Mouse (Mus musculus) gastrocnemius, adult 2 months (tissue): ENCODE measurements around the gene Krt9. TPM values are rescaled to one million over a fixed set of nuclear protein-coding genes. Genes with fewer than 3 reads are reported as not detected.
"Not testable (repeated sequence)": the region's sequence is repeated elsewhere in the genome, so short reads cannot be mapped to it uniquely, and the experiment has no call there.

ENCODE experiments used
- DNase-seq: peaks from one replicate; pipeline ENCODE4 v3.0.0; 2022
- H3K27ac ChIP-seq: fragments of 200-600 bp; 2 replicates; pipeline ENCODE4 v1.8.1; 2022; ENCODE audit warnings: mild to moderate bottlenecking
- H3K4me3 ChIP-seq: fragments of 200-600 bp; 2 replicates; pipeline ENCODE4 v1.8.1; 2022; ENCODE audit warnings: mild to moderate bottlenecking, moderate library complexity
- CTCF ChIP-seq: fragments of 200-600 bp; IDR thresholded peaks from 2 replicates; pipeline ENCODE4 v1.8.1; 2022; ENCODE audit warnings: antibody characterized with exemption, mild to moderate bottlenecking, moderate library complexity
- intact Hi-C: fragments of 180-260 bp; cut with DNase I; formaldehyde crosslinking; loops from one replicate; pipeline ENCODE4 v1.15.1; 2025
- long read RNA-seq, 2 experiments: library from polyadenylated mRNA; stranded (forward); transcript quantifications; one replicate each; pipeline ENCODE4 v2.0.0; 2021
- total RNA-seq, 2 experiments: library from RNA; stranded (reverse); gene quantifications; 2 replicates each; pipeline ENCODE4 v1.2.3; 2021

Krt9 gene
- not detected for total RNA-seq
- long read RNA-seq, experiment 1 = 0 reads
- long read RNA-seq, experiment 2 = 0 reads

DNA sequence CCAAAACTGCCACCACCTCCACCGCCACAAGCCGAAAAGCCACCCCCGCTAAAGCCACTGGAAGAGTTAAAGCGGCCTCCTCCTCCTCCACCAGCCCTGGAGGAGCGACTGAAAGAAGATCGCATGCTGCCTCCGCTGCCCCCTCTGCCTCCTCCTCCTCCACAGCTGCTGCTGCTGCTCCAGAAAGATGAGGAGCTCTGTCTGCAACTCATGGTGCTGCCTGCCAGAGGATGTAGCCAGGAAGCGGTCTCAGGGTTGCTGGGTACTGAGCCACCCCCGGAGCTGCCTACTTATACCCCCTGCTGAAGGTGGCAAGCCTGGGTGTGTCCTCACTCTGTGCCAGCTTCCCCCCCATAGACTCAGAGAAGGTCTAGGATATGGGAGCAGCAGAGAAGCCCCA lies at the start of gene Krt9:
Gene Krt9, minus strand, starts transcription at position 255 of the 400 bp plus-strand sequence.
- no peak within 1 kb of the TSS for H3K27ac ChIP-seq
- no peak within 1 kb of the TSS for H3K4me3 ChIP-seq
- intact Hi-C loops = no loop called here
- no peak for TF ChIP-seq CTCF
- DNase-seq = no peak

DNA sequence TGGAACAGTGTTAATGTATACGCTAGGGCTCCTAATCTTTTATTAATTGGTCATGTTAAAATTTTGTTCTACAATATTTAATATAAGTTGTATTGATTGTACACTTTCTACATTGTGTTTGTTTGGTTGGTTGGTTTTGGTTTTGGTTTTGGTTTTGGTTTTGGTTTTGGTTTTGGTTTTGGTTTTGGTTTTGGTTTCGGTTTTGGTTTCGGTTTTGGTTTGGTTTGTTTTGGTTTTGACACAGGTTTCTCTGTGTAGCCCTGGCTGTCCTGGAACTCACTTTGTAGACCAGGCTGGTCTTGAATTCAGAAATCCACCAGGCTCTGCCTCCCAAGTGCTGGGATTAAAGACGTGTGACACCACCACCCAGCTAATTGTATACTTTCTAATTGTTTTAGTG lies 47.2 kb upstream of the Krt9 start:
- DNase-seq, H3K4me3 ChIP-seq, intact Hi-C loops, H3K27ac ChIP-seq: not testable (repeated sequence)

DNA sequence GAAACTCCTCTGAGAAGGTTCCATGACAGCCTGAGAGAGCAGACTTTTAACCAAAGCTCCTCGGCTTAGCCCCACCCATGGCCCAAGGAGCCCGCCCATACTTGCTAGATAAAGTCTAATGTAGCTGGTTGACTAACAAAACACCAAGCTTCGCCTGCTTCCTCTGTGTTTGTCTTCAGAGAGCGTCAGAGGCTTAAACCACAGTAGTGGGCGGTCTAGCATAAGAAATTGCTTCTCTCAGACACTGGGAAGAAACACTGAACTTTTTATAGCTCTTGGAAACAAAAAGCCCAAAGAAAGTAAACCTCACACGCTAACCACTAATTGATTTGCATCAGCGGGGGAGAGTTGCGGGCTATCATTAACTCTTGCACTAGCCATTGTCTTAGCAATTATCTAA lies 28.7 kb upstream of the Krt9 start:
- intact Hi-C loops = no loop called here
- no peak for TF ChIP-seq CTCF
- H3K4me3 ChIP-seq = no peak overlapping the region
- no peak for DNase-seq
- H3K27ac ChIP-seq = no peak overlapping the region

DNA sequence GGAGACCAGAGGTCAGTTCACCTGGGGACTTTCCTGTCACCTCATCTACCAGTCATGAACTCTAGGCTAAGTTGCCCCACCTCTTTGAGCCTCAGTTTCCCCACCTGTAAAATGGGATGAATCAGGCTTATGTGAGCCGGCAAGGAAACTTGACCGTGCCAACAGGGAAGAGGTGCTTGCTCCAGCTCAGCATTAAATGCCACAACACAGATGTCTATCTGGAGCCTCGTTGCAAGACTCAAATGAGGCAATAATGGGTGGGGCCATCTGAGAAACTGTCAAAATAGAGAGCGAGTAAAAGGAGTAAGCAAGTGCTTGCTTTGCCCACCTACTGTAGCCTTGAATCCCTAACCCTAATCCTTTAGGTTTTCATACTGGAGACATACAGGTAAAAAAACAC lies 26.3 kb upstream of the Krt9 start:
- no peak overlapping the region for H3K27ac ChIP-seq
- no peak overlapping the region for H3K4me3 ChIP-seq
- no peak for DNase-seq
- intact Hi-C loops = no loop called here
- TF ChIP-seq CTCF = no peak

DNA sequence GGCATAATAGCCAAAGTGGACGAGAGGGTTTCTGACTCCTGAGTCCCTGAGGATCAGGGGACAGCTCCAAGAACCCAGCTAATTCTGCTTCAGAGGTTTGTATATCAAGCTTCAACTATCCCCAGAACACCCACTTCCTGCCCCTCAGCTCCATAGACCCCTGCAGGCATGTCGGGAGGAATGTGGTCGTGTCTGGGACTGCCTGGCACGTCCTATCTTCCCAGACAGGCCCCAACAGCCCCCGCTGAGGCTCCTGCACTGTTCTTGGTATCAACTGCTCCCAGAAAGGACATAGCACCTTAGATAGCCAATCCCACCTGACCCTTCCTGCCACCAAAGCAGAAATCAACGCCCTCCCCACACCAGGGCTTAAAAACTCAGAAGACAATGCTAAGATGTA lies 15.5 kb upstream of the Krt9 start:
- DNase-seq = no peak
- TF ChIP-seq CTCF = no peak
- Histone ChIP-seq H3K27ac (no peak overlapping the region), H3K4me3 (no peak overlapping the region)
- intact Hi-C loops = no loop called here

DNA sequence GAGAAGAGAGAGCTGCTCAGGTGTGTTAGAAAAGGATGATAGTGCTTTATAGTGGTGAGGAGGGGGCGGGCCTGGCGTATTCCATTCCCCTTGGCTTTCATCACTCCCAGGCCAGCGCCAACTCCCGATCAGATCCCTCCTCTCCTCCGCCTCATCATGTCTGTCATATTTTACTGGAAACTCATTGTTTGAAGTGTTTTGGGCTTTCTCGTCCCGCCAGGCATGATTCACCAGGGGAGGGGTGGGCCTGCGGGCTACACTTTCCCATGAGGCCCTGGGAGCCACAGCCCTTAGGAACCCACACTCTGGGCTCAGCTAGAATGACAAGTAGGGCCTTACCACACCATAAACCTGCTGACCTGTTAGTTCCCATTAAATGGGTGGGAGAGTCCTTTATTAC lies 14.5 kb upstream of the Krt9 start, which contains the start of gene Krt14:
Gene Krt14, minus strand, starts transcription at position 51 of the 400 bp plus-strand sequence.
- intact Hi-C loops = no loop called here
- no peak within 1 kb of the TSS for H3K27ac ChIP-seq
- DNase-seq = no peak
- H3K4me3 ChIP-seq = no peak within 1 kb of the TSS
- no peak for TF ChIP-seq CTCF

DNA sequence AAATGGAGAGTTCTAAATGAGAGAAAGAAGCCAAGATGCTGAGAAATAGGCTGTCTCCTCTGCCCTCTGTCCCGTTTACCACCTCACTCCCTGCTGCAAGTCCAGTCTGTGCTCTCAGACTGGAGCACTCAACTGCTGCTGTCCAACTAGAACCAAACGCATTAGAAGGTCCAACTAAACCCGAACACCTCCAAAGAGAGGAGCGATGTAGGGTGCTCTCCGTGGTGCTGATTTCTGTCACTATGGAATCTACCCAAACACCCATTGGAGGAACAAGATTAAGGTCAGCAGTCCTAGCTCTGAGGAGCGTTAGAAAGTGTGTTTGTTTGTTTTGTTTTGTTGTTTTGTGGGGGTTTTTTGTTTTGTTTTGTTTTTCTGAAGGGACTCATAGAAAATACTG lies 10.4 kb upstream of the Krt9 start:
- DNase-seq = no peak
- no peak for TF ChIP-seq CTCF
- H3K27ac ChIP-seq = no peak overlapping the region
- intact Hi-C loops = no loop called here
- H3K4me3 ChIP-seq = no peak overlapping the region

DNA sequence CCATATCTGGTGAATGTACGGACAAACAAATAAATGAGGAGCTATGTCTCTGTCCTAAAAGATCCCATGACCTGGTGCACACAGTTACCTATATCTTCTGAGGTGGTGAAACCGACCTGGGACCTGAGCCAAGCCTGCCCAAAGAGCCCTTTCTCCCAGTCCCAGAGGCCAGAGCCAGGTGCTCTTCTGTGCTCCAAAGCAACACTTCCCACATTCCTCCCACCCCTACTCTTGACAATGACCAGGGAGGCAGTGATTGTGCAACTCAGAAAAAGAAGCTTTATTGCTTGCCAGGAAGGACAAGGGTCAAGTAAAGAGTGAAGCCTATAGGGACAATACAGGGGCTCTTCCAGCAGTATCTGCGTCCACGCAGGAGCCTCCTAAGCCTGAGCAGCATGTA lies 9.9 kb upstream of the Krt9 start:
- no peak overlapping the region for H3K4me3 ChIP-seq
- TF ChIP-seq CTCF = no peak
- DNase-seq = no peak
- intact Hi-C loops = no loop called here
- no peak overlapping the region for H3K27ac ChIP-seq

DNA sequence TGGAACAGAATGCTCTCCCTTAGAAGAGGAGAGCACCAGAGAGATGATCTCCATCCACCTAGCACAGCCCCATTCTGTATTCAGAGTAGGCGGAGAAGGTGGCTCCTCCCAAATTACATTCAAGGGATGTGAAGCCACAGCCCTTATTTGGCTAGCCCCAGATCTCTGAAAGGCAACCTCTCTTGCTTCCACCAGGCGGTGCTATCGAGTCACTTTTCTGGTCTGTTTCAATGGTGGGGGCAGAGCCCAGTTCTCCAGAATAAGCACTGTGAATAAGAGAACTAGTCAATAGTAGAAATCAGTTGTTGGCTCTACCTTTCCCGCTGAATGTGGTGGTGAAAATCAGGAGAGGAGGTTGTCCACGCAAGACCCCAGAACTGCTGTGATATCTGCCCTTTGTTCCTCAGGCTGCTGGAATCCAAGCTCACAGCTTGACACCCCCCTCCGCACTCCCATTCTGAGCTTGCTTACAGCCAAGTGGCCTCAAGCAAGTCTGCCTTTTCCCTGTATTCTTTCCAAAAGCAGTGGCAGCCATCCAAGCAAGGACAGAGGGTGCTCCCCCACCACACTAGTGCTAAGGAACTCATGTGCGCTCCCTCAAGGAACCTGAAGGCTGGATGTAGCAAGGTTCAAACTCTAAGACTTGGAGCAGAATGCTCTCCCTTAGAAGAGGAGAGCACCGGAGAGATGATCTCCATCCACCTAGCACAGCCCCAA lies 7.2 kb upstream of the Krt9 start:
- no peak overlapping the region for H3K27ac ChIP-seq
- TF ChIP-seq CTCF = peak; percentile 46
- H3K4me3 ChIP-seq = no peak overlapping the region
- no peak for DNase-seq
- intact Hi-C loops = no loop called here

DNA sequence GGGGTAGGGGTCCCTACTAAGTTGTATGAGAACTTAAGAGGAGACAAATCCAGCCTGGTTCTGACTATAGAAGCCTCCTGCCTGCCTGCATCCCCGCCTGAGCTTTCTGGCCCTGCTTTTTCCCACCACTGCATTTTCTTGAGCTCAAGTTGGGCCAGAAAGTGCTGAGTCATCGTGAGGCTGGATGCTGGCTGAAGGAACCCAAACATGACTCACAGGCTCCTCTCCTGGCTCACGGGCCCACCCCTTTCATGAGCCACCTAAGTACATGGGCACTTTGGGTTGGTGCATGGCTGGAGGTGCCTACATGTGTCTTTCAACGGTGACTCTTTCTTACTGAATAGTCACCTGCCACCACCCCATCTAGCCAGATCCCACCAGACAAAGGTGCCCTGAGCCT lies 5.6 kb upstream of the Krt9 start:
- DNase-seq = no peak
- no peak overlapping the region for H3K4me3 ChIP-seq
- intact Hi-C loops = no loop called here
- H3K27ac ChIP-seq = no peak overlapping the region
- TF ChIP-seq CTCF = no peak

DNA sequence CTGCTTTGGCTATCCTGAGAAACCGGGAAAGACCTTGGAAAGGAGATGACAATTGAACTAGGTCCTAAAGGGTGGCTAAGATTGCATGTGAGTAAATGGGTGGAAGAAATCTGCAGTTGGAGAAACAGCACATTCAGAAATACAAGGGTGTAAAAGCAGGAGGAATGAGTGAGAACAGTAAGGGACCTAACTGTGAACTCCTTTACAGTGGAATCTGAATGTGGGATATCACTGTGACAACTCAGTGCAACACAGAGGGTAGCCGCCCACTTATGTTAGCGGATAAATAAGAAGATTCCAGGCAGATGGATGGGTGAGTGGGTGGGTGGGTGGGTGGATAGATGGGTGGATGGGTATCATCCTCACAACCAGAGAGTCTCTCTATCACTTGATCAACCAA lies 1.2 kb downstream of the Krt9 start:
- Histone ChIP-seq H3K27ac (no peak overlapping the region), H3K4me3 (no peak overlapping the region)
- intact Hi-C loops = no loop called here
- no peak for DNase-seq
- no peak for TF ChIP-seq CTCF

DNA sequence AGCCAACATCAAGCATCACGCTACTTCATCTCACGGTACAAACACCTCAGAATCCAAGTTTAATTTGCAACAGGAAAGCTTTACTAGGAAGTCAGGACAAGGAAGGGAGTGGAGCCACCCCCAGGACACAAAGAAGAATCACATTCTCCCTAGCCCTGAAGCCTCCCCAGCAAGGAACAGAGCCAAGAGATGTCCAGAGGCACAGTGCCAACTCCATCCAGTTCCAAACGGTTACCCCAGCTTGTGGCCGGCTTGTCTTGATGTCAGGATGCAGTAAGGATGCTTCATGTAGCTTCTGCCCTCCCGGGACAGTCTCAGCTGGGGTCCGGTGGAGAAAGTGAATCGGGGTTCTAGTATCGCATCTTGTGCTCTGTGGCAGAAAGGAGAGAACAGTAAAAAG lies 6.3 kb downstream of the Krt9 start:
- H3K27ac ChIP-seq = no peak overlapping the region
- intact Hi-C loops = no loop called here
- DNase-seq = no peak
- TF ChIP-seq CTCF = no peak
- no peak overlapping the region for H3K4me3 ChIP-seq

DNA sequence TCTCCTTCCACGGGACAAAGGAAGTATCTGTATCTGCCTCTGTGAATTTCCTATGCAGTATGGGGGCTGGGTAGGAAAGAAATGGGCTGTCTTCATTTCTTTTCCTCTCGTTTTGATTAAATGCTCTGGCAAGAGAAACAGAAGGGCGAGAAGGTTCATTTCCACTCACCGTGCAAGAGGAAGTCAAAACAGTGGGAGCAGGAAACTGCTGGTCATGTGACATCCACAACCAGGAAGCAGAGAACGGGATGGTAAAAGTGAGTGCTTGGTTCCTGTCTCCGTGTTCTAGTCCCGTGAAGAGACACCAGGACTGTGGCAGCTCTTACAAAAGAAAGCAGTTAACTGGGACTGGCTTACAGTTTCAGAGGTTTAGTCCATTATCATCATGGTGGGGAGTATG lies 11.3 kb downstream of the Krt9 start:
- no peak overlapping the region for H3K27ac ChIP-seq
- H3K4me3 ChIP-seq = no peak overlapping the region
- no peak for TF ChIP-seq CTCF
- intact Hi-C loops = no loop called here
- DNase-seq = no peak

DNA sequence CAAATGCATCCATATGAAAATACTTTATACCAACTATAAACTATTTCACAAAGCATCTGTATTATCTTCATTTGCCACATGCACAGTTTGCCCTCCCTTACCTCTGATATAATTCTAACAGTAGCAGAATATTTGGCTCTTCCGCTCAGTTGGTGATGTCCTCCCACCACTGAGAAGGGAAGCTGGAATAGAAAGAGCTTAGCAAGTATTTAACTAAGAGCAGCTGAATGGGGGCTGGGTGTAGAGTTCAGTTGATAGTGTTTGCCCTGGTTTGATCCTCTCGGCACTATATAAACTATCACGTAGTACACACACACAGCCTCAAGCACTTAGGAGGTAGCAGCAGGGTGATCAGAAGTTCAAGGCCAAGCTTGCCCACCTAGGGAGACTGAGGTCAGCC lies 13.8 kb downstream of the Krt9 start:
- intact Hi-C loops = no loop called here
- no peak overlapping the region for H3K4me3 ChIP-seq
- DNase-seq = no peak
- no peak overlapping the region for H3K27ac ChIP-seq
- TF ChIP-seq CTCF = no peak
